Mouse (Mus musculus) kidney, adult 2 months (tissue): ENCODE measurements around the gene Creb5. TPM values are rescaled to one million over a fixed set of nuclear protein-coding genes. Genes with fewer than 3 reads are reported as not detected.

Experiments
- DNase-seq: peaks from one replicate; pipeline ENCODE4 v3.0.0; 2021
- H3K27ac ChIP-seq: fragments of 200-500 bp; 2 replicates; pipeline ENCODE4 v1.5.1; 2012; ENCODE audit warnings: low read depth, low read length, control low read depth, inconsistent platforms; ENCODE audit not compliant: insufficient read depth
- H3K27me3 ChIP-seq: fragments of 200-500 bp; replicated peaks from 2 replicates; pipeline ENCODE4 v1.6.1; 2012; ENCODE audit warnings: mild to moderate bottlenecking, moderate library complexity, low read length, inconsistent platforms; ENCODE audit not compliant: control insufficient read depth, insufficient read depth
- H3K36me3 ChIP-seq: fragments of 200-500 bp; 2 replicates; pipeline ENCODE4 v1.6.1; 2012; ENCODE audit warnings: mild to moderate bottlenecking, moderate library complexity, low read length, inconsistent platforms; ENCODE audit not compliant: control insufficient read depth, insufficient read depth
- H3K4me1 ChIP-seq: fragments of 200-500 bp; 2 replicates; pipeline ENCODE4 v1.6.1; 2011; ENCODE audit warnings: low read length; ENCODE audit not compliant: control insufficient read depth, insufficient read depth
- H3K4me3 ChIP-seq: fragments of 200-500 bp; 2 replicates; pipeline ENCODE4 v1.5.1; 2011; ENCODE audit warnings: mild to moderate bottlenecking, low read depth, low read length, control low read depth; ENCODE audit not compliant: insufficient read depth
- CTCF ChIP-seq: fragments of 200-500 bp; conservative IDR thresholded peaks from 2 replicates; pipeline ENCODE4 v1.5.1; 2011; ENCODE audit warnings: low read depth, mild to moderate bottlenecking, control low read depth, low read length, moderate library complexity, mixed read lengths; ENCODE audit not compliant: insufficient read depth, insufficient read length
- POLR2A ChIP-seq: fragments of 200-500 bp; IDR thresholded peaks from one replicate; pipeline ENCODE4 v1.6.1; 2011; ENCODE audit warnings: low read depth, low read length, control low read depth
- WGBS: fragments of 180-500 bp; shearing (Covaris S2); methylation state at CpG from one replicate; pipeline ENCODE4 v1.1.7; 2018; 5-methylcytosine and 5-hydroxymethylcytosine counted together
- polyA plus RNA-seq: library from polyadenylated mRNA; depleted of rRNA; stranded (reverse); fragments of >200 nt; gene quantifications from 2 replicates; pipeline ENCODE4 v1.2.3, GENCODE M21; 2012

The Creb5 gene
- polyA plus RNA-seq, 1 experiment = 0.67 TPM

DNA sequence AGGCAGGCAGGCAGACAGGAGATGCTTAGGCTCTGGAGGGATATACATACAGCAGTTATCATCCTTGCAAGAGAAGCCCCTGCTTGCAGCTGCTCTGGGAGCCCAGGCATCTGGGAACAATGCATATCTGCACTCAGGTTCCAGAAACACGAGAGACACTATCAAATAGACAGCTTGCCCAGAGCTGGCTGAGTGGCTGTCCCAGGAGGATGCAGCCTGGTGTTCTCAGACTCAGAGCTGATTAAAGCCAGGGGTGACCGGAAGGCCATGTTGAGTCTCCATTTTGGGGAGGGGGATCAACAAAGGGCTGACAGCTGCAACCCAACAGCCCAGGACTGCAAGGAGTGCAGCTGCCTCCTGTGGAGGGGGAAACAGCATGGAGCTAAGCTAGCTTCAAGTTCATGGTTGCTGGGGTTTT lies 258.4 kb downstream of the Creb5 start:
- 42% methylated on average over 2 of the region's 2 CpGs for WGBS
- H3K27ac ChIP-seq = no peak overlapping the region
- TF ChIP-seq CTCF = no peak
- TF ChIP-seq POLR2A = no peak

DNA sequence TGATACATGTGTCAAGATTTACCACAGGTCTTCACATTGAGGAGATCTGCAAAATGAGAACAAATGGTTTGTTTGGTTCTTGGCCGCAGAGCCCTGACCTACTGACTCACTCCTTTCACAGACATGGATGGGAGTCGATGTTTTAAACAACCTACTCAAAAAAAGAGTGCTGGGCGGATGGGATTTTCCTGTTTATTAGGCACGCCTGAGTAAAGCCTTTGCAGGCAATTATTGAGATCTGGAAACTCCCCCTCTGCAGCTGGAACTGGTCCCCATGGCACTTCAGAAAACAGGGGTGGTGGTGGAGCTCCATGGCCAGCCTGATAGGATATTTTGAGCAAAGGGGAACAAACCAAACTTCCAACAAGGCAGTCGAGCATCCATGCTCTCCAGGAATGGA lies 258.9 kb downstream of the Creb5 start:
- no peak for DNase-seq
- H3K36me3 ChIP-seq = no peaks in the 10 kb centered on the region
- H3K4me1 ChIP-seq = no peaks in the 10 kb centered on the region
- TF ChIP-seq CTCF = no peak
- no peak for TF ChIP-seq POLR2A
- WGBS = 40% methylated on average over 5 of the region's 5 CpGs
- H3K27me3 ChIP-seq = no peaks in the 10 kb centered on the region; the same call in 1 of the 2 replicates
- H3K27ac ChIP-seq = no peak overlapping the region
- no peak overlapping the region for H3K4me3 ChIP-seq

More for the DNA sequence above, 258.4 kb downstream of the Creb5 start:
- Histone ChIP-seq H3K27me3 (no peaks in the 10 kb centered on the region; the same call in 1 of the 2 replicates), H3K36me3 (no peaks in the 10 kb centered on the region), H3K4me3 (no peak overlapping the region), H3K4me1 (no peaks in the 10 kb centered on the region)
- no peak for DNase-seq

GRCm38 (mm10) chr6:53548236-53548635 lies 261.2 kb downstream of the Creb5 start:
- H3K4me1 ChIP-seq = no peaks in the 10 kb centered on the region
- H3K36me3 ChIP-seq = no peaks in the 10 kb centered on the region
- no peak overlapping the region for H3K27ac ChIP-seq
- 48% methylated on average over 6 of the region's 6 CpGs for WGBS
- no peak for TF ChIP-seq CTCF
- no peak for TF ChIP-seq POLR2A
- no peak overlapping the region for H3K4me3 ChIP-seq
- no peaks in the 10 kb centered on the region; the same call in 1 of the 2 replicates for H3K27me3 ChIP-seq
- no peak for DNase-seq

DNA sequence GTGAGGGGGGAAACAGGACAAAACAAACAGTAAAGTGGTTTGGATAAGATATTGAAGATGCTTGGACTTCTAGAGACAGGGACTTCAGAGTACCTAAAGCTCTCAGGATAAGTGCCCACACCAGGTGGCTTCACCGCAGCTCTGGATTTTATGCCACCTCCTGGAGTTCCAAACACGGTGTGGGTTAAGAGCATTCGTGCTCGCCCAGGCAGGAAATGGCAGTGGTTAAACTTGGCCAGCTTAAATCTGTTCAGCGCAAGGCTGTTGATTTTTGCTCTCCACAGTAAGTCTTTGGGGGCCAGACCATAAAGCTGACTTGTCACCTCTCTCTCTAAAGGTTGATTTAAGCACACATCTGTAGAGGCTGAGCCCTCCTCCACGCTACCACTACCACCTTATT lies 262.3 kb downstream of the Creb5 start:
- Histone ChIP-seq H3K27ac (no peak overlapping the region), H3K4me3 (no peak overlapping the region), H3K4me1 (no peaks in the 10 kb centered on the region), H3K36me3 (no peaks in the 10 kb centered on the region), H3K27me3 (no peaks in the 10 kb centered on the region; the same call in 1 of the 2 replicates)
- 33% methylated on average over 6 of the region's 6 CpGs for WGBS
- no peak for TF ChIP-seq POLR2A
- no peak for DNase-seq

DNA sequence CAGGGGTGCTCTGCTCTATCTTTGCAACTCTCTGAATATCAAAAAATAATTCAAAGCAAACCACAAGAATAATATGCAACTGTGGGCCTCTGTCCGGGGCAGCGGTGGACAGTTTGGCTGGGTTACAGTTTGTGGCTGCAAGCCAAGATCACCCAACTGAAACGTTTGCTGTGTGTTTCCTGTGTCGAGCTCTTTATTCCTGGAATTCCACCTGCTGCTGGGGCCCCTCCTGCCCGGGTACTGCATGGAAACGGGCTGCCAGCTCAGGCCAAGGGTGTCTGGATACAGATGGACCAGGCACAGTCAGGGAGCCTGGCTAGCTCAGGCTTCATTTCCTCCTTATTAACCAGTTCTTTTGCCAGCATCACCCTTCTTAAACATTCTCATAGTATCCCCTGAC lies 269.0 kb downstream of the Creb5 start:
- H3K36me3 ChIP-seq = no peaks in the 10 kb centered on the region
- H3K4me1 ChIP-seq = peaks cover 4% of the 10 kb centered on the region; the same call in 1 of the 2 replicates
- DNase-seq = peak; percentile 90
- no peak overlapping the region for H3K4me3 ChIP-seq
- no peaks in the 10 kb centered on the region for H3K27me3 ChIP-seq
- no peak overlapping the region for H3K27ac ChIP-seq
- TF ChIP-seq CTCF (no peak), POLR2A (no peak)
- WGBS = 2% methylated on average over 6 of the region's 6 CpGs

DNA sequence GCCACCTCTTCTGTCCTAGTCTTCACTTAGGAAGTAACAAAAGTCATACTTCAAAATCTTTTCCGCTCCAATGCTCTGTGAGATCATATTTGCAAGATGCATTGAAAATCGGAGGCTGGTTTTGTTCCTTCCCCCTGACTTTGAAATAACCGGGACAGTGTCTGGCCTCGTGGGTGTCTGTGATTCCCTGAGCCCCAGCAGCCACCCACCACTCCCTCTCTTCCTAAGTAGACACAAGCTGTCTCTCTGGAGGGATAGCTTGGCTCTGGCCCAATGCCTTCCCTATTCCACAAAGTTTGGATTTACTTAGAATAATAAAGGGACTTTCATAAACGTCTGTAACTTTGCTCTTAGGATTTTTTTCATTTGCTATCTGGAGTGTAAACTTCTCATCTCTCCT lies 273.9 kb downstream of the Creb5 start:
- Histone ChIP-seq H3K27me3 (no peaks in the 10 kb centered on the region), H3K27ac (no peak overlapping the region), H3K36me3 (no peaks in the 10 kb centered on the region), H3K4me3 (no peak overlapping the region), H3K4me1 (peaks cover 4% of the 10 kb centered on the region; the same call in 1 of the 2 replicates)
- no peak for DNase-seq
- no peak for TF ChIP-seq CTCF
- TF ChIP-seq POLR2A = no peak
- WGBS = 71% methylated on average over 5 of the region's 5 CpGs

GRCm38 (mm10) chr6:53562586-53562985 lies 275.5 kb downstream of the Creb5 start:
- WGBS = 88% methylated on average over 7 of the region's 7 CpGs
- no peak for DNase-seq
- H3K27me3 ChIP-seq = no peaks in the 10 kb centered on the region
- no peaks in the 10 kb centered on the region for H3K4me1 ChIP-seq
- no peak overlapping the region for H3K4me3 ChIP-seq
- H3K27ac ChIP-seq = no peak overlapping the region
- TF ChIP-seq POLR2A (no peak), CTCF (no peak)
- no peaks in the 10 kb centered on the region for H3K36me3 ChIP-seq

- TF ChIP-seq CTCF = no peak
- no peak for TF ChIP-seq POLR2A
- WGBS = 68% methylated on average over 16 of the region's 16 CpGs
- Histone ChIP-seq H3K27me3 (no peaks in the 10 kb centered on the region), H3K4me3 (no peak overlapping the region), H3K4me1 (no peaks in the 10 kb centered on the region), H3K27ac (no peak overlapping the region), H3K36me3 (no peaks in the 10 kb centered on the region)
- no peak for DNase-seq
Observed at GRCm38 (mm10) chr6:53563546-53564185, 276.6 kb downstream of the Creb5 start.
